Mouse (Mus musculus) forebrain, postnatal 0 days (tissue): ENCODE results near the gene Limd1. TPM values are rescaled to one million over a fixed set of nuclear protein-coding genes. Genes with fewer than 3 reads are reported as not detected.
"Not testable (repeated sequence)": the region's sequence is repeated elsewhere in the genome, so short reads cannot be mapped to it uniquely, and the experiment has no call there.

Experiments used
- ATAC-seq: fragments of 200-750 bp; cut with Nextera tagmentation; 2 replicates; pipeline ENCODE4 v1.8.0; 2017; ENCODE audit warnings: mild to moderate bottlenecking, moderate library complexity
- DNase-seq: peaks from one replicate; pipeline ENCODE4 v3.0.0-alpha.2; 2015
- H3K27ac ChIP-seq: fragments of 300-500 bp; sonication (generic); 2 replicates; pipeline ENCODE4 v1.5.1; 2014; ENCODE audit warnings: low read depth, mild to moderate bottlenecking, antibody characterized with exemption, low read length, moderate library complexity, mixed read lengths
- H3K27me3 ChIP-seq: fragments of 300-500 bp; sonication (generic); 2 replicates; pipeline ENCODE4 v1.6.1; 2014; ENCODE audit warnings: mild to moderate bottlenecking, low read length, mixed read lengths; ENCODE audit not compliant: insufficient read depth
- H3K36me3 ChIP-seq: fragments of 300-500 bp; sonication (generic); 2 replicates; pipeline ENCODE4 v1.6.1; 2014; ENCODE audit warnings: mild to moderate bottlenecking, moderate library complexity; ENCODE audit not compliant: insufficient read depth
- H3K4me1 ChIP-seq: fragments of 300-500 bp; sonication (generic); 2 replicates; pipeline ENCODE4 v1.6.1; 2014; ENCODE audit warnings: antibody characterized with exemption; ENCODE audit not compliant: insufficient read depth
- H3K4me2 ChIP-seq: fragments of 300-500 bp; sonication (generic); 2 replicates; pipeline ENCODE4 v1.6.1; 2014; ENCODE audit warnings: low read depth, mild to moderate bottlenecking, moderate library complexity
- H3K4me3 ChIP-seq: fragments of 300-500 bp; sonication (generic); 2 replicates; pipeline ENCODE4 v1.5.1; 2014; ENCODE audit warnings: low read depth, low read length, mixed read lengths
- H3K9ac ChIP-seq: fragments of 300-500 bp; sonication (generic); 2 replicates; pipeline ENCODE4 v1.6.1; 2014; ENCODE audit warnings: mild to moderate bottlenecking
- H3K9me3 ChIP-seq: fragments of 300-500 bp; sonication (generic); 2 replicates; pipeline ENCODE4 v1.6.1; 2016; ENCODE audit warnings: low read length
- CTCF ChIP-seq: sonication (generic); IDR thresholded peaks from 2 replicates; pipeline ENCODE4 v1.5.1; 2016; ENCODE audit warnings: antibody characterized with exemption, control low read depth, low read depth
- WGBS: fragments of 180-500 bp; shearing (Covaris S2); extraction: QIAGEN DNeasy Blood & Tissue Kit; methylation state at CpG from one replicate; pipeline ENCODE4 v1.1.7; 2014; 5-methylcytosine and 5-hydroxymethylcytosine counted together
- polyA plus RNA-seq: library from polyadenylated mRNA; unstranded; fragments of >200 nt; fragmentation: Nextera tagmentation; extraction: Ambion mirVana; gene quantifications from 2 replicates; pipeline ENCODE4 v1.2.1, GENCODE M21; 2015
- total RNA-seq: library from RNA; depleted of rRNA; stranded (reverse); fragments of >200 nt; gene quantifications from 2 replicates; pipeline ENCODE4 v1.2.3, GENCODE M21; 2014; rRNA removed

Gene Limd1
- total RNA-seq (16.3 and 23.8 TPM in 2 replicates), polyA plus RNA-seq (8.8 and 9.1 TPM in 2 replicates)

DNA sequence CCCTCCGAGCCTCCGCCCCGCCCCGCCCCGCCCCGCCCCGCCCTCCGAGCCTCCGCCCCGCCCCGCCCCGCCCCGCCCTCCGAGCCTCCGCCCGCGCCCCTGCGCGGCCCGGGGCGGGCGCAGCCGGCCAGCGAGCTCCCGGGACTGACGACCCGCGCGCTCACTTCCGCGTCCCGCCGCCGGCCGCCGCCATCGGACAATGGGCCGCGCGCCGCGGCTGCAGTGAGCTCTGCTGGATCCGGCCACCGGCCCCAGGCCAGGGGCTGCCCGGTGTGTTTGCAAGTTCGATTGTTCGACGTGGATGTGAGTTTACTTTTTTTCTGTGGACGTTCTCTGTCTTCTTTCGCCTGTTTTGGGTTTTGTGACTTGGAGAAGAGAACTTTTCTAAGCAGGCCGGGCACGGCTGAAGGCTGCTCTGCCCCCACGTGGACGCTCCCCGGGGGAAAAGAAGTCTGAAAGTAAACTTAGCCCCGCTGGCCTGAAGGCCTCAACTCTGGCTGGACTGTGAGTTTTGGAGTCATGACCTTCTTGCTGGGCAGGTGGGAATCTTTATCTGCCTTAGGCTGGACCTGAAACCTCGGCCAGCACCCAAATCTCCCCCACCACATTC, at the start of gene Limd1:
Gene Limd1 (plus strand): TSS at position 121 of the 610 bp plus-strand sequence.
- H3K27me3 ChIP-seq, result no peaks in the 10 kb centered on the region
- no peaks in the 10 kb centered on the region for H3K9me3 ChIP-seq
- DNase-seq, result no peak
- ATAC-seq, result peak; percentile 75
- no peak for TF ChIP-seq CTCF
- H3K4me1 ChIP-seq, result 0 out of 2 replicates have a peak, but pooled peaks cover 3% of the 10 kb centered on the region
- peak within 1 kb of the TSS; percentile 64 for H3K4me2 ChIP-seq
- peak within 1 kb of the TSS; percentile 58 for H3K27ac ChIP-seq
- peak within 1 kb of the TSS; percentile 49 for H3K9ac ChIP-seq
- H3K4me3 ChIP-seq, result peak within 1 kb of the TSS; percentile 57
- H3K36me3 ChIP-seq, result no peaks in the 10 kb centered on the region
- WGBS, result 5% methylated on average over 38 of the region's 57 CpGs

GRCm38 (mm10) chr9:123429863-123430262, 48.6 kb upstream of the Limd1 start:
- no peak overlapping the region for H3K4me3 ChIP-seq
- no peaks in the 10 kb centered on the region for H3K9me3 ChIP-seq
- H3K4me1 ChIP-seq, result no peaks in the 10 kb centered on the region
- ATAC-seq (no peak), DNase-seq (no peak)
- peaks cover 9% of the 10 kb centered on the region; the same call in 1 of the 2 replicates for H3K36me3 ChIP-seq
- H3K27ac ChIP-seq, result no peak overlapping the region
- TF ChIP-seq CTCF, result no peak
- H3K27me3 ChIP-seq, result no peaks in the 10 kb centered on the region
- no peak overlapping the region for H3K4me2 ChIP-seq
- no peak overlapping the region for H3K9ac ChIP-seq
- 83% methylated on average over 4 of the region's 4 CpGs for WGBS

- H3K4me1 ChIP-seq, result no peaks in the 10 kb centered on the region
Observed at GRCm38 (mm10) chr9:123430973-123431372, 47.5 kb upstream of the Limd1 start.

DNA sequence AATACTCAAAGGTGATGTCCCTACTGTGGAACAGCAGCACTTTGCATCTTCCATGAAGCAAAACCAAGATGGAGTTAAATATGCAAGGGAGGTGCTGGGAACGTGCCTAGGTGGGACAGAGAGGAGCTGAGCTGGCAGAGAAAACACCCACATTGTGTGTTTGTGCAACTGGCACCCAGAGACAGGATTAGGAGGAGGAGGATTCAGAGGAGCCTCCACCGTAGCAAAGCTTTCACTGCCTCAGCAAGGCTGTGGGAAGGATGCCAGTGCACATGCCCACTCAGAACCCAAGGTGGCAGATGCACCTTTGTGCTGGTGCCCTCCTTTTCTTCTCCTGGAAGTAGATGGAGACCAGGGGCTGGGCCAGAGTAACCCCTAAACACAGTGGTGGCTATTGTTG, 40.3 kb upstream of the Limd1 start:
- no peak for TF ChIP-seq CTCF
- no peak overlapping the region for H3K4me2 ChIP-seq
- H3K4me3 ChIP-seq, result no peak overlapping the region
- no peaks in the 10 kb centered on the region for H3K27me3 ChIP-seq
- WGBS, result 65% methylated on average over 2 of the region's 2 CpGs
- no peak overlapping the region for H3K27ac ChIP-seq
- peak overlapping the region; percentile 18; the same call in 1 of the 2 replicates for H3K9ac ChIP-seq
- H3K4me1 ChIP-seq, result no peaks in the 10 kb centered on the region
- peaks cover 24% of the 10 kb centered on the region for H3K36me3 ChIP-seq
- no peak for ATAC-seq
- DNase-seq, result no peak
- H3K9me3 ChIP-seq, result no peaks in the 10 kb centered on the region

More at GRCm38 (mm10) chr9:123430973-123431372, 47.5 kb upstream of the Limd1 start:
- ATAC-seq, result no peak
- Histone ChIP-seq H3K36me3 (peaks cover 10% of the 10 kb centered on the region), H3K27me3 (no peaks in the 10 kb centered on the region), H3K27ac (no peak overlapping the region), H3K9me3 (no peaks in the 10 kb centered on the region), H3K4me3 (no peak overlapping the region), H3K9ac (no peak overlapping the region), H3K4me2 (no peak overlapping the region)
- no peak for TF ChIP-seq CTCF
- no peak for DNase-seq

- ATAC-seq, result no peak
- WGBS, result 40% methylated on average over 5 of the region's 5 CpGs
- Histone ChIP-seq H3K36me3 (peaks cover 17% of the 10 kb centered on the region), H3K4me2 (no peak overlapping the region), H3K9ac (no peak overlapping the region), H3K27ac (no peak overlapping the region), H3K9me3 (no peaks in the 10 kb centered on the region), H3K4me3 (no peak overlapping the region), H3K4me1 (no peaks in the 10 kb centered on the region), H3K27me3 (no peaks in the 10 kb centered on the region)
- DNase-seq, result peak; percentile 45
- no peak; the same call in none of the 2 replicates for TF ChIP-seq CTCF
Observed at GRCm38 (mm10) chr9:123440230-123441058, 38.1 kb upstream of the Limd1 start.

DNA sequence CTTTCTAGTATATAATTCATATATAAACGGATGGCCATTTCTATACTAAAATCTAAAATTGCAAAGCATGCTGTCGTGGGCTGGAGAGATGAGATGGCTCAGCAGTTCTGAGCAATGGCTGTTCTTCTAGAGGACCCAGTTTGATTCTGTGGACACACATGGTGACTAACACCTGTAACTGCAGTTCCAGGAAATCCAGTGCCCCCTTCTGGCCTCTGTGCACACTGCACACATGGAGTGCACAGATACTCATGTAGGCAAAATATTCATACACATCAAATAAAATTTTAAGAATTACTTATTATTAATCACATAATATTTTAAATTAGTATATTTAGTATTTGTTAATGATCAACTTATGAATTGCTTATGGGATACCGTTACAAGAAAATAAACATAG, 31.4 kb upstream of the Limd1 start:
- not testable (repeated sequence) for H3K4me2 ChIP-seq, H3K4me1 ChIP-seq, DNase-seq, H3K27ac ChIP-seq, H3K4me3 ChIP-seq, H3K27me3 ChIP-seq, H3K9me3 ChIP-seq, ATAC-seq, H3K9ac ChIP-seq, H3K36me3 ChIP-seq
- 95% methylated on average over 3 of the region's 3 CpGs for WGBS
- peak; percentile 22 for TF ChIP-seq CTCF

GRCm38 (mm10) chr9:123448594-123448993, 29.9 kb upstream of the Limd1 start:
- DNase-seq, result no peak
- Histone ChIP-seq H3K27me3 (no peaks in the 10 kb centered on the region), H3K4me1 (no peaks in the 10 kb centered on the region), H3K4me2 (no peak overlapping the region), H3K27ac (no peak overlapping the region), H3K36me3 (peaks cover 7% of the 10 kb centered on the region), H3K9me3 (no peaks in the 10 kb centered on the region), H3K4me3 (no peak overlapping the region), H3K9ac (no peak overlapping the region)
- ATAC-seq, result no peak
- TF ChIP-seq CTCF, result no peak
